Mouse (Mus musculus): ENCODE measurements around the gene Prl2c2. TPM values are rescaled to one million over a fixed set of nuclear protein-coding genes. Genes with fewer than 3 reads are reported as not detected.
"Not testable (repeated sequence)": the region's sequence is repeated elsewhere in the genome, so short reads cannot be mapped to it uniquely, and the experiment has no call there.

The Prl2c2 gene
- not detected in 2 replicates for polyA plus RNA-seq (2015; fragmentation: Nextera tagmentation; extraction: Ambion mirVana)

GRCm38 (mm10) chr13:13005283-13005682, at the start of gene Prl2c2:
Prl2c2 (minus strand) TSS chr13:13005383.
- 46% methylated on average over 2 of the region's 2 CpGs for WGBS
- ATAC-seq (ENCODE audit: low read depth); H3K27me3 ChIP-seq (ENCODE audit: control insufficient read depth, insufficient read depth, low read depth, low read length); H3K36me3 ChIP-seq (ENCODE audit: control insufficient read depth, insufficient read depth, low read length); H3K27ac ChIP-seq (ENCODE audit: low read length); H3K4me1 ChIP-seq (replicated peaks; ENCODE audit: control insufficient read depth, insufficient read depth, low read length); H3K9ac ChIP-seq (ENCODE audit: low read length); H3K9me3 ChIP-seq (ENCODE audit: control insufficient read depth, low read length); H3K4me2 ChIP-seq (ENCODE audit: low read depth, low read length); H3K4me3 ChIP-seq (ENCODE audit: low read length): not testable (repeated sequence)

GRCm38 (mm10) chr13:13025872-13026271, 20.7 kb upstream of the Prl2c2 start:
- H3K27ac ChIP-seq (ENCODE audit: low read length); H3K9me3 ChIP-seq (ENCODE audit: control insufficient read depth, low read length); ATAC-seq (ENCODE audit: low read depth); H3K4me1 ChIP-seq (replicated peaks; ENCODE audit: control insufficient read depth, insufficient read depth, low read length); H3K4me2 ChIP-seq (ENCODE audit: low read depth, low read length); H3K36me3 ChIP-seq (ENCODE audit: control insufficient read depth, insufficient read depth, low read length); H3K9ac ChIP-seq (ENCODE audit: low read length); H3K27me3 ChIP-seq (ENCODE audit: control insufficient read depth, insufficient read depth, low read depth, low read length); H3K4me3 ChIP-seq (ENCODE audit: low read length): not testable (repeated sequence)
- 53% methylated on average over 3 of the region's 3 CpGs for WGBS

GRCm38 (mm10) chr13:13013993-13014549, 8.9 kb upstream of the Prl2c2 start:
- not testable (repeated sequence) for H3K4me1 ChIP-seq (replicated peaks; ENCODE audit: control insufficient read depth, insufficient read depth, low read length); ATAC-seq (ENCODE audit: low read depth); H3K4me2 ChIP-seq (ENCODE audit: low read depth, low read length); H3K27me3 ChIP-seq (ENCODE audit: control insufficient read depth, insufficient read depth, low read depth, low read length); H3K36me3 ChIP-seq (ENCODE audit: control insufficient read depth, insufficient read depth, low read length); H3K4me3 ChIP-seq (ENCODE audit: low read length); H3K27ac ChIP-seq (ENCODE audit: low read length); H3K9me3 ChIP-seq (ENCODE audit: control insufficient read depth, low read length); H3K9ac ChIP-seq (ENCODE audit: low read length)
- 68% methylated on average over 2 of the region's 2 CpGs for WGBS

Other genes with a start within 250 kb of the Prl2c2 start
- gene Prl2c3, start 205.3 kb downstream of the Prl2c2 start, polyA plus RNA-seq (2015; fragmentation: Nextera tagmentation; extraction: Ambion mirVana): 0.34 TPM in 1 of 2 replicates, not detected in the other
- not detected in 2 replicates for gene Prl2c5, start 177.3 kb upstream of the Prl2c2 start, polyA plus RNA-seq (2015; fragmentation: Nextera tagmentation; extraction: Ambion mirVana)